20 mouse cellular contexts compared by ENCODE assay signal in genomic region chr3:37645061-37645460, GRCm38 (mm10). TPM values are rescaled to one million over a fixed set of nuclear protein-coding genes. Genes with fewer than 3 reads are reported as not detected.
DNase-seq lines count a peak whose midpoint lies in the region; ATAC-seq and TF ChIP-seq lines count a peak whose summit lies in the region.
"Had no signal": no experiment of that assay in that cellular context is flagged by ENCODE, and none has a peak within 500 bp of the region (broad histone marks: within the 10 kb centered on the region; RNA-seq: fewer than 3 reads in every experiment).

No protein-coding gene starts in this region.

- H3K4me2 ChIP-seq in hindbrain, postnatal 0 days (ENCODE audit: low read depth, low read length): no peak overlapping the region
- H3K4me2 ChIP-seq in midbrain, embryonic 16.5 days (ENCODE audit: low read length): 0 out of 2 replicates have a peak overlapping the region, but pooled peaks have one; percentile 9
- H3K4me2 ChIP-seq in hindbrain, embryonic 13.5 days: no peak overlapping the region
- H3K4me2 ChIP-seq: heart, embryonic 11.5 days had no signal

- no peak for ATAC-seq in hindbrain, postnatal 0 days
- ATAC-seq in megakaryocyte, adult 5-6 weeks (ENCODE audit: poor library complexity, severe bottlenecking): no peak
- ATAC-seq in CD4-positive, CD25-positive, alpha-beta regulatory T cell, adult 4 months: peak; percentile 54
- no peak for ATAC-seq in midbrain, embryonic 16.5 days
- ATAC-seq in hindbrain, embryonic 13.5 days (ENCODE audit: low FRiP score): no peak
- ATAC-seq: intestine, embryonic 16.5 days had no signal

- no peak overlapping the region for H3K9ac ChIP-seq in hindbrain, postnatal 0 days (replicated peaks; ENCODE audit: low read length)
- no peak overlapping the region for H3K9ac ChIP-seq in midbrain, embryonic 16.5 days (ENCODE audit: low read depth, low read length)
- no peak overlapping the region for H3K9ac ChIP-seq in hindbrain, embryonic 13.5 days
- H3K9ac ChIP-seq: liver, embryonic 14.5 days had no signal

- peaks cover 36% of the 10 kb centered on the region; the same call in 1 of the 2 replicates for H3K27me3 ChIP-seq in hindbrain, embryonic 10.5 days (ENCODE audit: insufficient read depth, poor library complexity, severe bottlenecking)
- H3K27me3 ChIP-seq in hindbrain, postnatal 0 days (ENCODE audit: insufficient read depth, low read length): no peaks in the 10 kb centered on the region
- H3K27me3 ChIP-seq in megakaryocyte, embryonic 14.5 days (replicated peaks): no peaks in the 10 kb centered on the region
- no peaks in the 10 kb centered on the region; the same call in 1 of the 2 replicates for H3K27me3 ChIP-seq in midbrain, embryonic 16.5 days (ENCODE audit: control insufficient read depth, insufficient read depth, low read depth, low read length)
- H3K27me3 ChIP-seq in hindbrain, embryonic 13.5 days: peaks cover 16% of the 10 kb centered on the region

- no peak overlapping the region for H3K27ac ChIP-seq in hindbrain, embryonic 10.5 days
- H3K27ac ChIP-seq in hindbrain, postnatal 0 days: no peak overlapping the region
- no peak overlapping the region for H3K27ac ChIP-seq in midbrain, embryonic 16.5 days (ENCODE audit: low read length)
- H3K27ac ChIP-seq in hindbrain, embryonic 13.5 days: no peak overlapping the region
- H3K27ac ChIP-seq: liver, embryonic 14.5 days had no signal

- no peak for TF ChIP-seq CTCF in hindbrain, postnatal 0 days (IDR thresholded peaks at IDR 0.05; ENCODE audit: low read depth)

- peak overlapping the region; percentile 16; the same call in 1 of the 2 replicates for H3K4me3 ChIP-seq in hindbrain, embryonic 10.5 days
- no peak overlapping the region for H3K4me3 ChIP-seq in hindbrain, postnatal 0 days (ENCODE audit: low read length)
- peak overlapping the region; percentile 65 for H3K4me3 ChIP-seq in megakaryocyte, embryonic 14.5 days (replicated peaks)
- no peak overlapping the region for H3K4me3 ChIP-seq in midbrain, embryonic 16.5 days (ENCODE audit: low read depth, low read length)
- no peak overlapping the region for H3K4me3 ChIP-seq in hindbrain, embryonic 13.5 days

- WGBS in hindbrain, embryonic 10.5 days: 83% methylated on average over 6 of the region's 6 CpGs
- 82% methylated on average over 6 of the region's 6 CpGs for WGBS in hindbrain, postnatal 0 days
- 81% methylated on average over 6 of the region's 6 CpGs for WGBS in midbrain, embryonic 16.5 days
- 82% methylated on average over 6 of the region's 6 CpGs for WGBS in hindbrain, embryonic 13.5 days

- H3K9me3 ChIP-seq in hindbrain, embryonic 10.5 days: no peaks in the 10 kb centered on the region
- H3K9me3 ChIP-seq in hindbrain, postnatal 0 days (ENCODE audit: low read length): no peaks in the 10 kb centered on the region
- no peaks in the 10 kb centered on the region for H3K9me3 ChIP-seq in megakaryocyte, embryonic 14.5 days
- H3K9me3 ChIP-seq in midbrain, embryonic 16.5 days (replicated peaks; ENCODE audit: control insufficient read depth, low read length, poor library complexity, severe bottlenecking): no peaks in the 10 kb centered on the region
- H3K9me3 ChIP-seq in hindbrain, embryonic 13.5 days: no peaks in the 10 kb centered on the region

- H3K4me1 ChIP-seq in hindbrain, embryonic 10.5 days (replicated peaks): peaks cover 48% of the 10 kb centered on the region
- 0 out of 2 replicates have a peak, but pooled peaks cover 3% of the 10 kb centered on the region for H3K4me1 ChIP-seq in hindbrain, postnatal 0 days (ENCODE audit: insufficient read depth, low read length)
- H3K4me1 ChIP-seq in megakaryocyte, embryonic 14.5 days: peaks cover 67% of the 10 kb centered on the region
- H3K4me1 ChIP-seq in midbrain, embryonic 16.5 days (ENCODE audit: control insufficient read depth, insufficient read depth, low read length): peaks cover 19% of the 10 kb centered on the region; the same call in 1 of the 2 replicates
- peaks cover 28% of the 10 kb centered on the region for H3K4me1 ChIP-seq in hindbrain, embryonic 13.5 days (replicated peaks)

- DNase-seq in hindbrain, embryonic 10.5 days (ENCODE audit: low spot score): no peak
- no peak for DNase-seq in hindbrain, postnatal 0 days (ENCODE audit: low spot score)
- DNase-seq in adrenal gland, adult 18-20 months (ENCODE audit: low spot score in 2 of 2): no peak
- DNase-seq: adrenal gland, postnatal 25 days; cerebellum, postnatal 10 days; gastrocnemius, postnatal 25 days; heart, postnatal 36 days; left cerebral cortex, postnatal 4 days; lung, postnatal 36 days; right cerebral cortex, adult 18-20 months; thymus, adult 2 months had no signal

- H3K36me3 ChIP-seq in hindbrain, embryonic 10.5 days: peaks cover 38% of the 10 kb centered on the region
- peaks cover 16% of the 10 kb centered on the region; the same call in 1 of the 2 replicates for H3K36me3 ChIP-seq in hindbrain, postnatal 0 days (ENCODE audit: insufficient read depth, low read length)
- H3K36me3 ChIP-seq in megakaryocyte, embryonic 14.5 days (replicated peaks; ENCODE audit: low read length): peaks cover 78% of the 10 kb centered on the region
- H3K36me3 ChIP-seq in midbrain, embryonic 16.5 days (ENCODE audit: control insufficient read depth, insufficient read depth, low read length): peaks cover 14% of the 10 kb centered on the region
- H3K36me3 ChIP-seq in hindbrain, embryonic 13.5 days: peaks cover 24% of the 10 kb centered on the region

RNA-seq across cellular contexts. Expression of gene Spry1, which starts 5.3 kb away (rescaled TPM):
- 11.3 and 16.9 TPM in 2 replicates for polyA plus RNA-seq in hindbrain, embryonic 10.5 days (2016; fragmentation: Nextera tagmentation; extraction: Ambion mirVana)
- total RNA-seq in hindbrain, postnatal 0 days (2014; rRNA removed): 31.8 and 40.6 TPM in 2 replicates
- polyA plus RNA-seq in hindbrain, postnatal 0 days (2015; fragmentation: Nextera tagmentation; extraction: Ambion mirVana): 5.5 and 5.6 TPM in 2 replicates
- 7.7 and 11.5 TPM in 2 replicates for polyA plus RNA-seq in megakaryocyte, embryonic 14.5 days (2012; ENCODE audit: insufficient read depth, low replicate concordance)
- 0.50 and 1.2 TPM in 2 replicates for total RNA-seq in megakaryocyte, adult 5-6 weeks (2015)
- total RNA-seq in megakaryocyte, adult 5-6 weeks (2017): 0.16 TPM in 1 of 2 replicates, not detected in the other
- polyA plus RNA-seq in CD4-positive, CD25-positive, alpha-beta regulatory T cell, adult 4 months (2017; shearing (Covaris generic)): 10 to 100 TPM in 1 of 2 experiments, 1 to 10 TPM in 1; 9.2 to 11.5 TPM
- 6.5 and 8.8 TPM in 2 replicates for polyA plus RNA-seq in midbrain, embryonic 16.5 days (2015; fragmentation: Nextera tagmentation; extraction: Ambion mirVana)
- polyA plus RNA-seq in hindbrain, embryonic 13.5 days (2015; fragmentation: Nextera tagmentation; extraction: Ambion mirVana): 4.4 and 5.7 TPM in 2 replicates
- total RNA-seq in adrenal gland, adult 18-20 months (2021): 10 to 100 TPM; 20.4 to 24.4 TPM
- total RNA-seq: MEL had no signal

Comparison
In these comparisons a context has a peak if more than half of its experiments do, and no peak if none do; other contexts are left out.
1. H3K4me3 ChIP-seq: peak in hindbrain, embryonic 10.5 days (single experiment) and megakaryocyte, embryonic 14.5 days (single experiment); none in hindbrain, postnatal 0 days (single experiment), midbrain, embryonic 16.5 days (single experiment) and hindbrain, embryonic 13.5 days (single experiment).